Mouse (Mus musculus): Measurements from ENCODE around the gene Vsig1. TPM values are rescaled to one million over a fixed set of nuclear protein-coding genes. Genes with fewer than 3 reads are reported as not detected.

Gene Vsig1
- polyA plus RNA-seq, 1 experiment, result not detected

DNA sequence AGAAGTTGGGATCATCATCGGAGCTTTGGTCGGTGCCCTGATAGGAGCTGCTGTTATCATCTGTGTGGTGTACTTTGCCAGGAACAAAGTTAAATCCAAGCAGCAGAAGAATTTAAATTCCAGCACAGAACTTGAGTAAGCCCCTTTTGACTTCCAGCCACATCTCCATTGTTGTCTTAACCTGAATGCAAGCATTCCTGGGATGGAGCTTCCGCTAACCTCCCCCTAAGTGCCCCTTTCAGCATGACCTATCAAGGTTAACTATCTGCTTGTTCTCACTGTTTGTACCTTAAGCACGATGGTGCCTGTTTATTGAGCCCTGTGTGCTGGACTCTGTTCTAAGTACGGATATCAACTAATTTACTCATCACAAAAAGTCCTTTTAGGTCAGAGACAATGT lies 28.9 kb downstream of the Vsig1 start:
- WGBS, result 74% methylated on average over 5 of the region's 5 CpGs
- no peak for TF ChIP-seq CTCF (IDR thresholded peaks at IDR 0.05; ENCODE audit: control insufficient read depth, insufficient read depth, low read length)
- no peak for TF ChIP-seq POLR2A (IDR thresholded peaks at IDR 0.05; ENCODE audit: borderline replicate concordance, control insufficient read depth, low read depth, low read length)
- Histone ChIP-seq H3K4me1 (ENCODE audit: control insufficient read depth, insufficient read depth, low read length) (no peaks in the 10 kb centered on the region), H3K27ac (ENCODE audit: control insufficient read depth, insufficient read depth, low read depth, low read length, poor library complexity) (no peak overlapping the region), H3K4me3 (replicated peaks; ENCODE audit: control insufficient read depth, low read depth, low read length) (no peak overlapping the region)

GRCm38 (mm10) chrX:140953618-140954017 lies 46.2 kb downstream of the Vsig1 start:
- H3K4me1 ChIP-seq (ENCODE audit: control insufficient read depth, insufficient read depth, low read length), result no peaks in the 10 kb centered on the region; the same call in 1 of the 2 replicates
- H3K4me3 ChIP-seq (replicated peaks; ENCODE audit: control insufficient read depth, low read depth, low read length), result peak overlapping the region; percentile 61
- TF ChIP-seq CTCF (IDR thresholded peaks at IDR 0.05; ENCODE audit: control insufficient read depth, insufficient read depth, low read length), result no peak
- 0 out of 2 replicates have a peak overlapping the region, but pooled peaks have one; percentile 61 for H3K27ac ChIP-seq (ENCODE audit: control insufficient read depth, insufficient read depth, low read depth, low read length, poor library complexity)
- WGBS, result 70% methylated on average over 4 of the region's 4 CpGs

GRCm38 (mm10) chrX:140956272-140956940 lies 49.0 kb downstream of the Vsig1 start, which contains the start of the genes Psmd10 and Atg4a:
Gene Psmd10, minus strand, starts transcription at chrX:140956728.
Gene Atg4a, plus strand, starts transcription at chrX:140956907.
- H3K27ac ChIP-seq (ENCODE audit: control insufficient read depth, insufficient read depth, low read depth, low read length, poor library complexity), result peak within 1 kb of the TSS; percentile 33; the same call in 1 of the 2 replicates
- WGBS, result 10% methylated on average over 23 of the region's 23 CpGs
- no peaks in the 10 kb centered on the region; the same call in 1 of the 2 replicates for H3K4me1 ChIP-seq (ENCODE audit: control insufficient read depth, insufficient read depth, low read length)
- no peak for TF ChIP-seq CTCF (IDR thresholded peaks at IDR 0.05; ENCODE audit: control insufficient read depth, insufficient read depth, low read length)
- peak within 1 kb of the TSS; percentile 79 for H3K4me3 ChIP-seq (replicated peaks; ENCODE audit: control insufficient read depth, low read depth, low read length)

DNA sequence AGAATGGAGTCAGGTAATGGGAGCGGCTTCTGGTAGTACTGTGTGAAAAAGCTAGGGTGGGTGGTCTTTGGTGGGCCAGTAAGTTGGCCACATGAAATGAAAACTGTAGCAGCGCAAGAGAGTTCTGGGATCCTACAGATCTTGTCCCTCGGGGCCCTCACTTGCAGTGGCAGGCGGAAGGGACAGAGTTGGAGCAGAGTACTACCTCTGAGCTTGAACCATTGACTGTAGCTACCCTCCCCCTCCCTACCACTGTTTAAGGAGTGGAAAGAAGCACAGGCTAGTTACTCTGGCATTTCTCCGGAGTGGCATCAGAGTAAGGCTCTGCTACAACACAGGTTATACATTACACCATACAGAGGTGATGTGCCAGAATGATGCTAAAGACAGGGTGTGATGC lies 49.6 kb downstream of the Vsig1 start:
- no peaks in the 10 kb centered on the region; the same call in 1 of the 2 replicates for H3K4me1 ChIP-seq (ENCODE audit: control insufficient read depth, insufficient read depth, low read length)
- peak overlapping the region; percentile 79 for H3K4me3 ChIP-seq (replicated peaks; ENCODE audit: control insufficient read depth, low read depth, low read length)
- no peak for TF ChIP-seq POLR2A (IDR thresholded peaks at IDR 0.05; ENCODE audit: borderline replicate concordance, control insufficient read depth, low read depth, low read length)
- TF ChIP-seq CTCF (IDR thresholded peaks at IDR 0.05; ENCODE audit: control insufficient read depth, insufficient read depth, low read length), result no peak
- WGBS, result 13% methylated on average over 5 of the region's 5 CpGs
- H3K27ac ChIP-seq (ENCODE audit: control insufficient read depth, insufficient read depth, low read depth, low read length, poor library complexity), result no peak overlapping the region

DNA sequence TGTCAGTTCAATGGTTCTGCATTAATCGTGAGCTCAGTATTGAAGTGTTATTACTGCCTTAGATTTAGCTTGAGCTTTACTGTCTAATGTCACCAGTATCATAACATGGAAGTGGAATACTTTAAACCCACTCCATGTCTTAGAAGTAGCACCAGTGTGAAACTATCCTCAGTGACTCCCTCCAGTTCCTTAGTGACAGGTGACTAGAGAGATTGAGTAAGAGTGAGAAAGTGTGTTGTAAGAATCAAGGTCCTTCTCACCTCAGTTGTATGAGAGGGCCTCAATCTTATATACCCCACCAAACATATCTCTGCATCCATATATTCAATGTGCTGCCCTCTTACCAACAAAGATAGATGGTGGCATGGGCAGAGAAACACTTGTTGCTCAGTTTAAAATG lies 71.5 kb downstream of the Vsig1 start:
- WGBS, result 86% methylated on average over 1 of the region's 1 CpGs
- no peak overlapping the region for H3K27ac ChIP-seq (ENCODE audit: control insufficient read depth, insufficient read depth, low read depth, low read length, poor library complexity)
- no peaks in the 10 kb centered on the region; the same call in 1 of the 2 replicates for H3K4me1 ChIP-seq (ENCODE audit: control insufficient read depth, insufficient read depth, low read length)
- TF ChIP-seq POLR2A (IDR thresholded peaks at IDR 0.05; ENCODE audit: borderline replicate concordance, control insufficient read depth, low read depth, low read length) (no peak), CTCF (IDR thresholded peaks at IDR 0.05; ENCODE audit: control insufficient read depth, insufficient read depth, low read length) (no peak)
- no peak overlapping the region for H3K4me3 ChIP-seq (replicated peaks; ENCODE audit: control insufficient read depth, low read depth, low read length)

GRCm38 (mm10) chrX:140979546-140979945 lies 72.1 kb downstream of the Vsig1 start:
- Histone ChIP-seq H3K27ac (ENCODE audit: control insufficient read depth, insufficient read depth, low read depth, low read length, poor library complexity) (no peak overlapping the region), H3K4me3 (replicated peaks; ENCODE audit: control insufficient read depth, low read depth, low read length) (no peak overlapping the region), H3K4me1 (ENCODE audit: control insufficient read depth, insufficient read depth, low read length) (no peaks in the 10 kb centered on the region; the same call in 1 of the 2 replicates)
- no peak for TF ChIP-seq POLR2A (IDR thresholded peaks at IDR 0.05; ENCODE audit: borderline replicate concordance, control insufficient read depth, low read depth, low read length)
- TF ChIP-seq CTCF (IDR thresholded peaks at IDR 0.05; ENCODE audit: control insufficient read depth, insufficient read depth, low read length), result no peak
- 37% methylated on average over 2 of the region's 2 CpGs for WGBS

- WGBS, result 75% methylated on average over 4 of the region's 4 CpGs
- H3K27ac ChIP-seq (ENCODE audit: control insufficient read depth, insufficient read depth, low read depth, low read length, poor library complexity), result no peak overlapping the region
- H3K4me1 ChIP-seq (ENCODE audit: control insufficient read depth, insufficient read depth, low read length), result no peaks in the 10 kb centered on the region; the same call in 1 of the 2 replicates
- no peak overlapping the region for H3K4me3 ChIP-seq (replicated peaks; ENCODE audit: control insufficient read depth, low read depth, low read length)
- TF ChIP-seq CTCF (IDR thresholded peaks at IDR 0.05; ENCODE audit: control insufficient read depth, insufficient read depth, low read length), result no peak
- no peak for TF ChIP-seq POLR2A (IDR thresholded peaks at IDR 0.05; ENCODE audit: borderline replicate concordance, control insufficient read depth, low read depth, low read length)
These were observed 72.8 kb downstream of the Vsig1 start for GRCm38 (mm10) chrX:140980163-140980562.

DNA sequence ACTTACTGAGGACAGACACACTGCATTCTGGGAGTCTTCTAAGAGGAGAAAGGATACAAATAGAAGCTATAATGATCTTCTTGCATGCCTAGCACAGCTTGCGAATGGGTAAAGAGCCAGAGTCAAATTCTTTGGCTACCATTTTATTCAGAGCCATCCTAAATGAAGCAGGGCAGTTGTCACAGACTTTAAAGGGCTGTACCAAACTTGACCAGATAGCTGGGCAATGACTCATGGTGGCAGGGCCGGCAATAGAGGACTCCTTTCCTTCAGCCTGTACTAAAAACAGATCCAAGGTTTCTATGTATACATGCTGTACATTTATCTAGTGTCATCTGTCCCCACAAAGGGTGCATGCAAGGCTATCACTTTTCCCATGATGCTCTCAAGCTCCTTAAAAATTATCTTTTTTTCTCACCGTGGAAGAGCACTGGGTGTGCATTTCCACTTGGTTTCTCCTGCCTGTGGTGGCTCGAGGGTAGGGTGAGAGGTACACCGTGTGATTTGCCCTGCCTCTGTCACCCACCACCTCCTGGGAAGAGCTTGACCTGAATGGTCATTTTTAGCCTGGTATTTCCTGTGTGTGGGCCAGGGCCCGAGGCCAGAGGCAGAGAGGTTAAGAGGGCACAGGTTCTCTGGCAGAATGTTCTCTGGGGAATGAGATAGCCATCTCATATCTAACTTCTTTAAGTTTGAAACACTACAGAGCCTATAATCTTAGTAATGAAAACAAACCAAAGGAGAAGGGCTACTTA lies 76.0 kb downstream of the Vsig1 start:
- TF ChIP-seq CTCF (IDR thresholded peaks at IDR 0.05; ENCODE audit: control insufficient read depth, insufficient read depth, low read length) (no peak), POLR2A (IDR thresholded peaks at IDR 0.05; ENCODE audit: borderline replicate concordance, control insufficient read depth, low read depth, low read length) (no peak)
- no peaks in the 10 kb centered on the region; the same call in 1 of the 2 replicates for H3K4me1 ChIP-seq (ENCODE audit: control insufficient read depth, insufficient read depth, low read length)
- H3K4me3 ChIP-seq (replicated peaks; ENCODE audit: control insufficient read depth, low read depth, low read length), result no peak overlapping the region
- WGBS, result 38% methylated on average over 6 of the region's 6 CpGs
- H3K27ac ChIP-seq (ENCODE audit: control insufficient read depth, insufficient read depth, low read depth, low read length, poor library complexity), result no peak overlapping the region
